Comparison of ENCODE assay signal across 8 mouse cellular contexts in genomic region chr4:108696934-108697333, GRCm38 (mm10). TPM values are rescaled to one million over a fixed set of nuclear protein-coding genes. Genes with fewer than 3 reads are reported as not detected.
DNase-seq lines count a peak whose midpoint lies in the region.

No protein-coding gene starts in this region.

- WGBS in large intestine, adult 2 months = 52% methylated on average over 3 of the region's 3 CpGs

- intact Hi-C loops in gastrocnemius, postnatal 14 days (cut with DNase I; ENCODE audit: low total_unique reads) = no loop called here

- peak; percentile 19 for DNase-seq in gastrocnemius, postnatal 14 days
- no peak for DNase-seq in gastrocnemius, postnatal 4 days (ENCODE audit: low spot score in 2 of 2)
- peak; percentile 45 for DNase-seq in thymus, postnatal 0 days (ENCODE audit: low spot score)
- DNase-seq in thymus, postnatal 36 days = no peak
- peak; percentile 59 for DNase-seq in embryo, embryonic 11 days
- DNase-seq in large intestine, adult 2 months (ENCODE audit: low read depth, low spot score) = peak; percentile 28
- peak; percentile 6 for DNase-seq in telencephalon, adult 2 months (ENCODE audit: low read depth, low spot score)
- DNase-seq in layer of hippocampus, postnatal 25 days (ENCODE audit: extremely low spot score in 1 of 2, low spot score in 1 of 2) = no peak

RNA-seq across cellular contexts. Expression of gene 3110021N24Rik, which starts 22.5 kb away (rescaled TPM):
- under 1 TPM; 0.55 to 0.60 TPM for total RNA-seq in gastrocnemius, postnatal 14 days (2021)
- total RNA-seq in gastrocnemius, postnatal 4 days (2021) = under 1 TPM; 0.73 to 0.93 TPM
- polyA plus RNA-seq in thymus, postnatal 0 days (2015; fragmentation: Nextera tagmentation; extraction: Ambion mirVana) = 0.21 and 0.59 TPM in 2 replicates
- polyA plus RNA-seq in large intestine, adult 2 months (2012; rRNA removed) = 0.04 and 0.14 TPM in 2 replicates
- total RNA-seq in layer of hippocampus, postnatal 25 days (2021) = under 1 TPM; 0.85 to 0.91 TPM

Comparison
In these comparisons a context has a peak if more than half of its experiments do, and no peak if none do; other contexts are left out.
1. DNase-seq: peak in gastrocnemius, postnatal 14 days (single experiment), thymus, postnatal 0 days (single experiment), embryo, embryonic 11 days (single experiment), large intestine, adult 2 months (single experiment) and telencephalon, adult 2 months (single experiment); none in gastrocnemius, postnatal 4 days (0 of 2), thymus, postnatal 36 days (0 of 2) and layer of hippocampus, postnatal 25 days (0 of 2).